Mouse (Mus musculus) intestine, embryonic 14.5 days (tissue): ENCODE measurements around the gene Dnajc16. TPM values are rescaled to one million over a fixed set of nuclear protein-coding genes. Genes with fewer than 3 reads are reported as not detected.
"Not testable (repeated sequence)": the region's sequence is repeated elsewhere in the genome, so short reads cannot be mapped to it uniquely, and the experiment has no call there.

ENCODE experiments used
- ATAC-seq: fragments of 200-750 bp; cut with Nextera tagmentation; replicated peaks from 2 replicates; pipeline ENCODE4 v1.8.0; 2017; ENCODE audit warnings: low read depth, moderate number of reproducible peaks, moderate TSS enrichment, moderate library complexity; ENCODE audit not compliant: low FRiP score, low TSS enrichment
- DNase-seq: peaks from one replicate; pipeline ENCODE4 v3.0.0-alpha.2; 2018; ENCODE audit warnings: low spot score
- H3K27ac ChIP-seq: fragments of 300-500 bp; sonication (generic); 2 replicates; pipeline ENCODE4 v1.5.1; 2014; ENCODE audit warnings: low read depth, mild to moderate bottlenecking, control low read depth
- H3K27me3 ChIP-seq: fragments of 300-500 bp; sonication (generic); replicated peaks from 2 replicates; pipeline ENCODE4 v1.6.1; 2014; ENCODE audit warnings: low read length, control low read depth; ENCODE audit not compliant: control insufficient read depth, insufficient read depth
- H3K36me3 ChIP-seq: fragments of 300-500 bp; sonication (generic); 2 replicates; pipeline ENCODE4 v1.6.1; 2014; ENCODE audit warnings: low read length, control low read depth; ENCODE audit not compliant: control insufficient read depth, insufficient read depth
- H3K4me1 ChIP-seq: fragments of 300-500 bp; sonication (generic); replicated peaks from 2 replicates; pipeline ENCODE4 v1.6.1; 2014; ENCODE audit warnings: low read length, control low read depth, mixed read lengths; ENCODE audit not compliant: control insufficient read depth, insufficient read depth
- H3K4me2 ChIP-seq: fragments of 300-500 bp; sonication (generic); 2 replicates; pipeline ENCODE4 v1.6.1; 2014; ENCODE audit warnings: low read length
- H3K4me3 ChIP-seq: fragments of 300-500 bp; sonication (generic); 2 replicates; pipeline ENCODE4 v1.5.1; 2014; ENCODE audit warnings: low read depth, low read length, control low read depth, mixed read lengths
- H3K9ac ChIP-seq: fragments of 300-500 bp; sonication (generic); 2 replicates; pipeline ENCODE4 v1.6.1; 2014; ENCODE audit warnings: mild to moderate bottlenecking, low read length
- H3K9me3 ChIP-seq: fragments of 300-500 bp; sonication (generic); 2 replicates; pipeline ENCODE4 v1.6.1; 2016; ENCODE audit warnings: low read length, control low read depth; ENCODE audit not compliant: control insufficient read depth
- WGBS: fragments of 180-500 bp; shearing (Covaris S2); extraction: QIAGEN DNeasy Blood & Tissue Kit; methylation state at CpG from one replicate; pipeline ENCODE4 v1.1.7; 2014; 5-methylcytosine and 5-hydroxymethylcytosine counted together
- polyA plus RNA-seq: library from polyadenylated mRNA; unstranded; fragments of >200 nt; fragmentation: Nextera tagmentation; extraction: Ambion mirVana; gene quantifications from 2 replicates; pipeline ENCODE4 v1.2.1, GENCODE M21; 2014

Dnajc16 gene
- polyA plus RNA-seq, 1 experiment from 2014 or later, result 4.4 TPM

- no peak overlapping the region for H3K27ac ChIP-seq
- H3K27me3 ChIP-seq, result no peaks in the 10 kb centered on the region
- H3K9me3 ChIP-seq, result no peaks in the 10 kb centered on the region
- no peak overlapping the region for H3K4me2 ChIP-seq
- DNase-seq (no peak), ATAC-seq (no peak)
- no peak overlapping the region for H3K4me3 ChIP-seq
- peaks cover 73% of the 10 kb centered on the region for H3K36me3 ChIP-seq
- H3K4me1 ChIP-seq, result no peaks in the 10 kb centered on the region
- WGBS, result 97% methylated on average over 8 of the region's 8 CpGs
- H3K9ac ChIP-seq, result no peak overlapping the region
Observed at GRCm38 (mm10) chr4:141781201-141781985, 9.3 kb downstream of the Dnajc16 start.

DNA sequence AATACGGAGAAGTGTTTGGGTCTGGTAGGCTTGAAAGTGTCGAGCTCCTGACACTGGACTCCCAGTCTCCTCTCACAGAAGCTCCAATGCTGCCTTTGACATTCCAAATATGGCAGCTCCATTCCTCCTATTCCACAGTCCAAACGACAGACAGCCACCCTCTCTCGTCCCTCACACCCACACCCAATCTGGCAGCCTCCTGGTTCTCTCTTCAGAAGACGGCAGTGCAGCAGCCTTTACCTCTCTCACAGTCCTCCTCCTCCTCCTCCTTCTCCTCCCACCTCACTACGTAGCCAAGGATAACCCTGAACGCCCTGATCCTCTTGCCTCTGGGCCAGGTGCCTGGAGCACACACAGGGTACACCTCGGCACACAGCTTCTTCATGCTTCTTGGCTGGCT is 10.9 kb downstream of the Dnajc16 start:
- DNase-seq (no peak), ATAC-seq (no peak)
- no peak overlapping the region for H3K9ac ChIP-seq
- no peak overlapping the region for H3K4me3 ChIP-seq
- H3K4me2 ChIP-seq, result no peak overlapping the region
- no peaks in the 10 kb centered on the region for H3K27me3 ChIP-seq
- WGBS, result 88% methylated on average over 8 of the region's 8 CpGs
- H3K36me3 ChIP-seq, result peaks cover 83% of the 10 kb centered on the region
- no peak overlapping the region for H3K27ac ChIP-seq
- H3K9me3 ChIP-seq, result no peaks in the 10 kb centered on the region
- H3K4me1 ChIP-seq, result no peaks in the 10 kb centered on the region

GRCm38 (mm10) chr4:141773019-141773418 is 17.7 kb downstream of the Dnajc16 start:
- H3K4me1 ChIP-seq, DNase-seq, H3K9me3 ChIP-seq, H3K27ac ChIP-seq, H3K9ac ChIP-seq, ATAC-seq, H3K27me3 ChIP-seq, H3K4me3 ChIP-seq, H3K4me2 ChIP-seq: not testable (repeated sequence)
- 82% methylated on average over 4 of the region's 4 CpGs for WGBS
- peaks cover 94% of the 10 kb centered on the region for H3K36me3 ChIP-seq

DNA sequence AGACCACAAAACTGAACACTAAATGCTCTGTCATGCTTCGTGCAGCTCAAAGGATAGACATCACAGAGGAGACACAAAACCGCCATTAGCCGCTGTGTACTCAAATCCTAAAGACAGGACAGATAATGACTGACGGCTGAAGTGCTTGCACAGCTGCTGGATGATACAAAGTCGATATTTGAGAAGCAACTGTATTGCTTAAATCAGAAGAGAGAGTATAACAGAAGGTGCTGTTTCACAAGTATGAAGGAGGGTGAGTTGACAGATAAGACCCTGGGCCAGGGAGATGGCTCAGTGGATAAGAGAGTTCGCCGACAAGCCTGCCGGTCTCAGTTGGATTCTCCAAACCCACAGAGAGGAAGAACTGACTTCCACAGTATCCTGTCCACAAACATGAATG is 18.9 kb downstream of the Dnajc16 start:
- 93% methylated on average over 8 of the region's 8 CpGs for WGBS
- Histone ChIP-seq H3K4me1 (peaks cover 11% of the 10 kb centered on the region), H3K9ac (no peak overlapping the region), H3K4me3 (no peak overlapping the region), H3K4me2 (no peak overlapping the region), H3K36me3 (peaks cover 96% of the 10 kb centered on the region), H3K27me3 (no peaks in the 10 kb centered on the region), H3K27ac (no peak overlapping the region), H3K9me3 (no peaks in the 10 kb centered on the region)
- ATAC-seq (no peak), DNase-seq (no peak)

GRCm38 (mm10) chr4:141769501-141770160 is 21.1 kb downstream of the Dnajc16 start:
- DNase-seq (no peak), ATAC-seq (no peak)
- Histone ChIP-seq H3K27ac (no peak overlapping the region), H3K9ac (no peak overlapping the region), H3K4me3 (no peak overlapping the region), H3K36me3 (peaks cover 81% of the 10 kb centered on the region), H3K9me3 (no peaks in the 10 kb centered on the region), H3K27me3 (no peaks in the 10 kb centered on the region), H3K4me2 (no peak overlapping the region), H3K4me1 (peaks cover 13% of the 10 kb centered on the region)
- WGBS, result 87% methylated on average over 8 of the region's 8 CpGs

DNA sequence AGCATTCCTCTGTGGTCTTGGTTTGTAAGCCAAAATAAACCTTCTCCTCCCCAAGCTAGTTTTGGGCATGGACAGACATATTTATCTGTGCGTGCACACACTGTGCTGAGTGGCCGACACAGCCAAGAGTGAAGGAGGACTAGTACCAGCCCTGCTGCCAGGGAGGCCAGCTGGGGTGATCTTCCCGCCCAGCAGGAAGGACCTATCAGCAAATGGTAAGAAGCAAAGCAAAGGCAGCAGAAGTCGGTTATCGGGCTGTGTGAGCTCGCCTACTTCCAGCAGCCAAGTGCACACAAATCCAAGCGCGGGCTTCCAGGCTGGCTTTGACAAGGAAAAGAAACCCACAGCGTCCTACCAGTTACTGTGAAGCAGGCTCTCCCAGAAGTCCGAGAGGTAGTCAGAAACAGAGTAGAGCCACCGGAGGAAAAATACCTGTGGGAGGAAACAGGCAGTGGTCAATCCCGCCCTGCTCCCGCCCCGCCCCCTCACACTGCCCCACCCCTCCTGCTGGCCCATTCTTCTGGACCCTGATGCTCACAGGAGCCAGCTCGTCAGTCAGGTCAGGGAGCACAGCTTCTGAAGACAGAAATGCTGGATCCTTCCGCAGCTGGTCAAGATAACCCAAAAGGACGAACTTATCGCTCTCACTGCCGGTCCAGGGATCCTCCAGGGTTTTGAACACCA is 23.2 kb downstream of the Dnajc16 start:
- 0 out of 2 replicates have a peak, but pooled peaks have one; percentile 41 for ATAC-seq

DNA sequence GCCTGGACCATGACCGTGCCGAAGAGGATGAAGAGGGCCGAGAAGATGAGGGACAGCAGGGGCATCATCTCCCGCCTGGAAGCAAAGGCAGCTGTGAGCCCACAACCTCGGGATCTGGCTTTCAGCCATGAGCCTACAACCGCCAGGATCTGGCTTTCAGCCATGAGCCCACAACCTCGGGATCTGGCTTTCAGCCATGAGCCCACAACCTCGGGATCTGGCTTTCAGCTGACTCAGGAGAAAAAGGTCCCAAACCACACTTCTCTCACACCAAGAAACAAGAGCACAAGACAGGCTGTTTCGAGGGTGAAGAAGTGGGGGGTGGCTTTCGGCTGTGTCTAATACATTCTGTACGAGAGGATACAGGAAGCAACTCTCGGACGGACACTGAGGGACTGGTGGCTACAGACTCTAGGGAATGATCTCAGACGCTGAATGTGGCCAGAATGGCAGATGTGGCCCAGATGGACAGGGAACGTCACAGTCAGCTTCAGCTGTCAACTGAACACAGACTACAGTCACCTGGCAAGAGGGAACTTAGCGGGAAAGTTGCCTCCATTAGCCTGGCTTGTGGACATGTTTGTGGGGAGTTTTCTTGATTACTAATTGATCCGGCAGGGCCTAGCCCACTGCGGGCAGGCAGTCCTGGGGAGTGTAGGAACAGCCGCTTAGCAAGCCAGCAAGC is 23.9 kb downstream of the Dnajc16 start:
- no peak overlapping the region for H3K9ac ChIP-seq
- no peaks in the 10 kb centered on the region for H3K27me3 ChIP-seq
- H3K27ac ChIP-seq, result peak overlapping the region; percentile 85
- ATAC-seq, result peak; percentile 70
- peaks cover 13% of the 10 kb centered on the region for H3K4me1 ChIP-seq
- no peaks in the 10 kb centered on the region for H3K9me3 ChIP-seq
- no peak overlapping the region for H3K4me3 ChIP-seq
- peak overlapping the region; percentile 4; the same call in 1 of the 2 replicates for H3K4me2 ChIP-seq
- WGBS, result 39% methylated on average over 19 of the region's 19 CpGs
- DNase-seq, result peak; percentile 74
- H3K36me3 ChIP-seq, result peaks cover 81% of the 10 kb centered on the region

More for the DNA sequence above, 23.2 kb downstream of the Dnajc16 start:
- H3K4me3 ChIP-seq, result no peak overlapping the region
- 66% methylated on average over 19 of the region's 19 CpGs for WGBS
- H3K27me3 ChIP-seq, result no peaks in the 10 kb centered on the region
- peak overlapping the region; percentile 4; the same call in 1 of the 2 replicates for H3K4me2 ChIP-seq
- peaks cover 80% of the 10 kb centered on the region for H3K36me3 ChIP-seq
- peak overlapping the region; percentile 85 for H3K27ac ChIP-seq
- peaks cover 13% of the 10 kb centered on the region for H3K4me1 ChIP-seq
- H3K9ac ChIP-seq, result no peak overlapping the region
- no peak for DNase-seq
- H3K9me3 ChIP-seq, result no peaks in the 10 kb centered on the region

DNA sequence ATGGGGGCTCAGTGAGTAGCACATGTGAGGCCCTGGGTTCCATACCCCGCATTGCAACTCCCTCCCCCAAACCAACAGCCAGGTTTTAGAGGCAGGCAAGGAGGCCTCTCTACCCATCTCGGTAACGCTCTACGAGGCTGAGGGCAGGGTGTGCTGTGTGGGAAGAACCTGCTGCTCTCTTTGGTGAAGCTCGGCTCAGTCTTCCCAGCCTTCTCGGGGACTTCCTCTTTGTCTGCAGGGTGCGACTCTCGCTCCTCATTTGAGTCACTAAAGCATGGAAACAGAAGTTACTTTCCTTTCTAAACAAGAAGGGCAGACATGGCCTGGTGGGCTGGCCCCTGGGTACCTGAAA is 24.4 kb downstream of the Dnajc16 start:
- H3K4me1 ChIP-seq, result peaks cover 13% of the 10 kb centered on the region
- DNase-seq (no peak), ATAC-seq (0 out of 2 replicates have a peak, but pooled peaks have one; percentile 13)
- peak overlapping the region; percentile 85 for H3K27ac ChIP-seq
- no peaks in the 10 kb centered on the region for H3K9me3 ChIP-seq
- H3K36me3 ChIP-seq, result peaks cover 80% of the 10 kb centered on the region
- 0 out of 2 replicates have a peak overlapping the region, but pooled peaks have one; percentile 4 for H3K4me2 ChIP-seq
- 78% methylated on average over 8 of the region's 8 CpGs for whole genome bisulfite sequencing
- no peak overlapping the region for H3K9ac ChIP-seq
- no peaks in the 10 kb centered on the region for H3K27me3 ChIP-seq
- H3K4me3 ChIP-seq, result no peak overlapping the region
